Comparison of ENCODE assay signal across 27 mouse cellular contexts in the genomic region with DNA sequence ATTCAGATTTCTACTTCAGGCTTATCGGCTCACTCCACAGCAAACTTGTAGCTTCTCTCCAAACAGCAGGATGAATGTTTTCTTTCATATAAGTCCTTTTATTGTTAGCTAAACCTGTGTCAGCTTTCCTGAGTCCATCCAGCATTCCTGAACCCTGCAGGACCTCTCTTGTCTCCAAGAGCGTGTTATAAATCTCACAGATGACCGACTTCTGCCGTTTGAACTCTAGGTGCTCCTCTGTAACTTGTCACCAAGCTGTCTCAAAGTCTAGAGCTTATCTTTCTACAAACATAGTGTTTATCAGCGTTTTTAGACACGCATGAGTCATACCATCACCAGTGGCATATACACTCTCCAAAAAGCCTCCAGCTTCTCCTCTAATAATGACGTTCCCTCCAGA.
DNase-seq lines count a peak whose midpoint lies in the region; ATAC-seq and TF ChIP-seq lines count a peak whose summit lies in the region.
"Had no signal": no experiment of that assay in that cellular context is flagged by ENCODE, and none has a peak within 500 bp of the region (broad histone marks: within the 10 kb centered on the region; RNA-seq: fewer than 3 reads in every experiment).

No protein-coding gene starts in this region.

- 9% methylated on average over 7 of the region's 7 CpGs for WGBS in heart, embryonic 15.5 days
- 5% methylated on average over 7 of the region's 7 CpGs for WGBS in lung, embryonic 14.5 days

- H3K4me2 ChIP-seq in heart, embryonic 15.5 days, result peak overlapping the region; percentile 16
- H3K4me2 ChIP-seq in lung, embryonic 14.5 days, result no peak overlapping the region
- H3K4me2 ChIP-seq: embryonic facial prominence, embryonic 15.5 days; limb, embryonic 15.5 days; lung, embryonic 15.5 days; midbrain, embryonic 15.5 days; neural tube, embryonic 13.5 days had no signal

- H3K27me3 ChIP-seq in heart, embryonic 15.5 days, result no peaks in the 10 kb centered on the region
- H3K27me3 ChIP-seq in lung, embryonic 14.5 days (ENCODE audit: insufficient read depth, low read length), result no peaks in the 10 kb centered on the region
- H3K27me3 ChIP-seq: embryonic facial prominence, embryonic 15.5 days; limb, embryonic 15.5 days; lung, embryonic 15.5 days; midbrain, embryonic 15.5 days; neural tube, embryonic 13.5 days had no signal

- peak overlapping the region; percentile 51; the same call in 1 of the 2 replicates for H3K27ac ChIP-seq in heart, embryonic 15.5 days
- no peak overlapping the region for H3K27ac ChIP-seq in lung, embryonic 14.5 days (ENCODE audit: low read depth)
- H3K27ac ChIP-seq: embryonic facial prominence, embryonic 15.5 days; left cerebral cortex, adult 2 months; limb, embryonic 15.5 days; liver, embryonic 14.5 days; lung, embryonic 15.5 days; midbrain, embryonic 15.5 days; neural tube, embryonic 13.5 days had no signal

- ATAC-seq in heart, embryonic 15.5 days (replicated peaks; ENCODE audit: insufficient number of reproducible peaks, insufficient read depth, low FRiP score, low read depth), result peak; percentile 47
- ATAC-seq in lung, embryonic 14.5 days (ENCODE audit: insufficient read depth), result peak; percentile 21; the same call in 1 of the 2 replicates
- ATAC-seq in frontal cortex, adult (ENCODE audit: low TSS enrichment), result no peak
- ATAC-seq: activated CD4-positive, CD25-positive, alpha-beta regulatory T cell, adult 4 months; forebrain, embryonic 16.5 days; hindbrain, embryonic 16.5 days; midbrain, embryonic 15.5 days had no signal

- H3K9me3 ChIP-seq in heart, embryonic 15.5 days (replicated peaks), result no peaks in the 10 kb centered on the region
- no peaks in the 10 kb centered on the region for H3K9me3 ChIP-seq in lung, embryonic 14.5 days (ENCODE audit: low read depth, low read length)
- H3K9me3 ChIP-seq: embryonic facial prominence, embryonic 15.5 days; limb, embryonic 15.5 days; lung, embryonic 15.5 days; midbrain, embryonic 15.5 days; neural tube, embryonic 13.5 days had no signal

- no peak overlapping the region for H3K4me3 ChIP-seq in heart, embryonic 15.5 days
- H3K4me3 ChIP-seq in lung, embryonic 14.5 days (ENCODE audit: low read depth, low read length), result no peak overlapping the region
- H3K4me3 ChIP-seq: embryonic facial prominence, embryonic 15.5 days; left cerebral cortex, adult 2 months; limb, embryonic 15.5 days; lung, embryonic 15.5 days; midbrain, embryonic 15.5 days; myocyte; neural tube, embryonic 13.5 days had no signal

- peak; percentile 37 for DNase-seq in embryo, embryonic 10 days (ENCODE audit: low spot score)
- no peak for DNase-seq in embryo, embryonic 9.5 days (ENCODE audit: extremely low spot score)
- DNase-seq in heart, adult 11 months, result no peak
- DNase-seq in lung, embryonic 14.5 days, result no peak
- DNase-seq in lung, postnatal 36 days, result no peak
- DNase-seq: adrenal gland, adult 8-10 months; cerebellum, adult 18-20 months; cerebellum, postnatal 14 days; gastrocnemius, postnatal 14 days; heart, adult 18-20 months; kidney, adult 8-10 months; lung, postnatal 4 days; thymus, adult 18-20 months; thymus, postnatal 36 days had no signal

- peaks cover 14% of the 10 kb centered on the region for H3K4me1 ChIP-seq in heart, embryonic 15.5 days (replicated peaks)
- H3K4me1 ChIP-seq in lung, embryonic 14.5 days (ENCODE audit: insufficient read depth), result no peaks in the 10 kb centered on the region
- H3K4me1 ChIP-seq: midbrain, embryonic 15.5 days had no signal

- H3K36me3 ChIP-seq in heart, embryonic 15.5 days, result no peaks in the 10 kb centered on the region
- no peaks in the 10 kb centered on the region for H3K36me3 ChIP-seq in lung, embryonic 14.5 days (ENCODE audit: insufficient read depth)
- H3K36me3 ChIP-seq: embryonic facial prominence, embryonic 15.5 days; limb, embryonic 15.5 days; lung, embryonic 15.5 days; midbrain, embryonic 15.5 days; neural tube, embryonic 13.5 days had no signal

- no peak overlapping the region for H3K9ac ChIP-seq in heart, embryonic 15.5 days
- H3K9ac ChIP-seq in lung, embryonic 14.5 days, result no peak overlapping the region
- H3K9ac ChIP-seq: embryonic facial prominence, embryonic 15.5 days; limb, embryonic 15.5 days; liver, embryonic 14.5 days; lung, embryonic 15.5 days; midbrain, embryonic 15.5 days; neural tube, embryonic 13.5 days had no signal

- no peak for TF ChIP-seq CTCF in lung, embryonic 14.5 days (IDR thresholded peaks at IDR 0.05; ENCODE audit: low read depth)
